Mouse (Mus musculus) hindbrain, embryonic 16.5 days (tissue): ENCODE data around the gene Lrguk. TPM values are rescaled to one million over a fixed set of nuclear protein-coding genes. Genes with fewer than 3 reads are reported as not detected.

Experiments
- ATAC-seq: fragments of 200-750 bp; cut with Nextera tagmentation; 2 replicates; pipeline ENCODE4 v1.8.0; 2017; ENCODE audit warnings: moderate TSS enrichment, moderate library complexity
- H3K27ac ChIP-seq: fragments of 300-500 bp; sonication (generic); 2 replicates; pipeline ENCODE4 v1.5.1; 2014; ENCODE audit warnings: low read depth, mild to moderate bottlenecking, control low read depth, low read length, moderate library complexity
- H3K27me3 ChIP-seq: fragments of 300-500 bp; sonication (generic); replicated peaks from 2 replicates; pipeline ENCODE4 v1.6.1; 2014; ENCODE audit warnings: low read length; ENCODE audit not compliant: control insufficient read depth, insufficient read depth
- H3K36me3 ChIP-seq: fragments of 300-500 bp; sonication (generic); 2 replicates; pipeline ENCODE4 v1.6.1; 2014; ENCODE audit warnings: mild to moderate bottlenecking, low read length, moderate library complexity, mixed read lengths; ENCODE audit not compliant: control insufficient read depth, insufficient read depth
- H3K4me1 ChIP-seq: fragments of 300-500 bp; sonication (generic); 2 replicates; pipeline ENCODE4 v1.6.1; 2014; ENCODE audit warnings: low read depth, low read length; ENCODE audit not compliant: control insufficient read depth, insufficient read depth
- H3K4me2 ChIP-seq: fragments of 300-500 bp; sonication (generic); 2 replicates; pipeline ENCODE4 v1.6.1; 2014; ENCODE audit warnings: mild to moderate bottlenecking, low read length, control low read depth, moderate library complexity
- H3K4me3 ChIP-seq: fragments of 300-500 bp; sonication (generic); 2 replicates; pipeline ENCODE4 v1.5.1; 2014; ENCODE audit warnings: mild to moderate bottlenecking, low read length, control low read depth, moderate library complexity
- H3K9ac ChIP-seq: fragments of 300-500 bp; sonication (generic); 2 replicates; pipeline ENCODE4 v1.6.1; 2014; ENCODE audit warnings: low read depth, mild to moderate bottlenecking, control low read depth, low read length, moderate library complexity
- H3K9me3 ChIP-seq: fragments of 300-500 bp; sonication (generic); 2 replicates; pipeline ENCODE4 v1.6.1; 2014; ENCODE audit warnings: mild to moderate bottlenecking, low read length, moderate library complexity; ENCODE audit not compliant: control insufficient read depth
- WGBS: fragments of 180-500 bp; shearing (Covaris S2); extraction: QIAGEN DNeasy Blood & Tissue Kit; methylation state at CpG from one replicate; pipeline ENCODE4 v1.1.7; 2014; 5-methylcytosine and 5-hydroxymethylcytosine counted together
- polyA plus RNA-seq: library from polyadenylated mRNA; unstranded; fragments of >200 nt; fragmentation: Nextera tagmentation; extraction: Ambion mirVana; gene quantifications from 2 replicates; pipeline ENCODE4 v1.2.1, GENCODE M21; 2015

Lrguk gene
- polyA plus RNA-seq, 1 experiment from 2014 or later, result 1.2 TPM

DNA sequence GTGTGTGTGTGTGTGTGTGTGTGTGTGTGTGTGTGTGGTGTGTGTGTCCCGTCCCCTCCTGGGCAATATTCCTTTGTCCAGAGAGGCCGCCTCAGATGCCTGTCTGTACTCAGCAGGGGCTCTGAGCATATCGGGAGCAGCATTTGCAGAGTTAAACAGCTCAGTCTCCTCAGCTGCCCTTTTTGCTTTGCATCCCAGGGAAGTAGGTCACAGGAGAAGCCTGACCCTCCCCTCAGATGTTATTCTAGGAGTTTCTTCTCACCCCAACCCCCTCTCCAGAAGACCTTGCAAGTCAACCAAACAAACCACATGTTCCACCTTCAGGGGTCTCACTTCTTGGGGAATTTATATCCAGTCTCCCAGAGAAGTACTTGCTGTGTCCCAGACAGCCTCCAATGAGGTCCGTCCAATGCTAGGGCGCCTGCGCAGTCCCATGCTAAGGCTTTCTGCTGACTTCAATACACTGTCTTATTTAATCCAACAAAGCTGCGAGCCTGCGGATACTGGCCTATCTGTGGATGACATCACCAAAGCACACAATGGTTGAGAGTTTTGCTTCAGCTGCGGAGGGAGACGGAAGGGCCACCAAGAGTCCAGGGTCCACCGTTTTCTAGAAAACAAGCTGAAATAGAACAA lies 17.4 kb downstream of the Lrguk start:
- Histone ChIP-seq H3K36me3 (no peaks in the 10 kb centered on the region), H3K4me1 (no peaks in the 10 kb centered on the region), H3K9ac (no peak overlapping the region), H3K9me3 (no peaks in the 10 kb centered on the region), H3K27ac (no peak overlapping the region), H3K27me3 (no peaks in the 10 kb centered on the region), H3K4me2 (no peak overlapping the region), H3K4me3 (no peak overlapping the region)
- 80% methylated on average over 10 of the region's 11 CpGs for WGBS
- no peak for ATAC-seq

DNA sequence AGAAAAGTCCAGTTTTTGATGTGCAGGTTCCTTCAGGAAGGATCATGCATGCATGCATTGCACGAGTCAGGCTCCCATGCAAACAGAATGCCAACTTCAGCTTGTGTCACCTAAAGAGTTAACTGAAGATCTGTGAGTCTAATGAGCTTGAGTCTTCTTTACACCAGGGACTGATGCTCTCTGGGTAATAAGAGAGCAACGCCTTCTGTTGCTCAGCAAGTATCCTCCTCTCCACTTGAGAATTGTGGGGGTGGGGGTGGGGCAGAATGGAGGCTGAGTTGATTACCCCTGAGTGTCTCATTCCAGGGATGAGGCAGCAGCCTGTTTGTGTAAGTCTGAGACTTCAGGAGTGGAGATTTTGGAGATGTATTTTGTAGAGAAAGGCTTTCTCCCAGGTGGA lies 20.2 kb downstream of the Lrguk start:
- H3K9me3 ChIP-seq, result no peaks in the 10 kb centered on the region
- ATAC-seq, result no peak
- WGBS, result 45% methylated on average over 2 of the region's 2 CpGs
- H3K4me1 ChIP-seq, result no peaks in the 10 kb centered on the region
- H3K27ac ChIP-seq, result no peak overlapping the region
- no peaks in the 10 kb centered on the region for H3K27me3 ChIP-seq
- no peak overlapping the region for H3K9ac ChIP-seq
- no peak overlapping the region for H3K4me2 ChIP-seq
- H3K36me3 ChIP-seq, result no peaks in the 10 kb centered on the region
- no peak overlapping the region for H3K4me3 ChIP-seq

DNA sequence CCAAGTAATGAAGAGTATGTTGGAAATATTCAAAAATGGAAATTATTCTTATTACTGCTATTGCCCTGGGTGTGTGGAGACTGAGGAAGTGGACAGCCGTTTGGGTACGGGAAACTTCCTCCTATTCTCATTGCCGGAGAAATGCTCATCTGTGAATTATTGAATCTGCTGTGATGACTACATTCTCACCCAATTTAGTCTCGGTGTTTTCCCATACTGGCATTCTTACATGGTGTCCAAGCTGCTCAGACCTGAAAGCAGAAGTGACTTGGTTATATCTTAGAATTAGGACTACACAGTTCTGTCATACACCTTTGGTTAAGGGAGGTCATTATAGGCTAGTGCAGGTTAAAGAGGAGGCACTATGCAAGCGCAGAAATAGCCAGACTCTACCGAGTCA lies 30.5 kb downstream of the Lrguk start:
- Histone ChIP-seq H3K27me3 (no peaks in the 10 kb centered on the region), H3K36me3 (no peaks in the 10 kb centered on the region), H3K4me3 (no peak overlapping the region), H3K27ac (no peak overlapping the region), H3K4me1 (no peaks in the 10 kb centered on the region), H3K4me2 (no peak overlapping the region), H3K9ac (no peak overlapping the region), H3K9me3 (no peaks in the 10 kb centered on the region)
- ATAC-seq, result no peak
- WGBS, result 93% methylated on average over 6 of the region's 6 CpGs

DNA sequence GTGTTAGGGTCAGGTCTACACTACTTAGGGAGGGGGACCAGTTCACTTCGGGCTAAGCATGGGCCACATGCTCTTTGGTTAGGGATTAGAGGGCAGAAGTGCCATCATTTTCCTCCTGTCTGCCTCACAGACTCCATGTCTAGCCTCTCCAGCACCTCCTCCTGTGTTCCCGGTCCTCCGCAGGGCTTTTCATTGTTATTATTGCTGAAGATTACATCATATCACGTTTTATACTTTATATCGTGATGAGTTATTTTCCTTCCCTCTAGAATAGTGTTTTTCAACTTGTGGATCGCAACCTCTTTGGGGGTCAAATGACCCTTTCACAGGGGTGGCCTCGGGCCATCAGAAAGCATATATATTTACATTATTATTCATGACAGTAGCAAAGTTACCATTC lies 37.5 kb downstream of the Lrguk start:
- Histone ChIP-seq H3K4me1 (no peaks in the 10 kb centered on the region), H3K27me3 (no peaks in the 10 kb centered on the region), H3K4me3 (no peak overlapping the region), H3K27ac (no peak overlapping the region), H3K4me2 (no peak overlapping the region), H3K36me3 (no peaks in the 10 kb centered on the region), H3K9me3 (no peaks in the 10 kb centered on the region), H3K9ac (no peak overlapping the region)
- no peak for ATAC-seq
- WGBS, result 96% methylated on average over 7 of the region's 7 CpGs

GRCm38 (mm10) chr6:34067271-34067670 lies 38.0 kb downstream of the Lrguk start:
- no peak for ATAC-seq
- Histone ChIP-seq H3K36me3 (no peaks in the 10 kb centered on the region), H3K4me3 (no peak overlapping the region), H3K4me2 (no peak overlapping the region), H3K27me3 (no peaks in the 10 kb centered on the region), H3K27ac (no peak overlapping the region), H3K9me3 (no peaks in the 10 kb centered on the region), H3K9ac (no peak overlapping the region), H3K4me1 (no peaks in the 10 kb centered on the region)
- 96% methylated on average over 8 of the region's 8 CpGs for WGBS

DNA sequence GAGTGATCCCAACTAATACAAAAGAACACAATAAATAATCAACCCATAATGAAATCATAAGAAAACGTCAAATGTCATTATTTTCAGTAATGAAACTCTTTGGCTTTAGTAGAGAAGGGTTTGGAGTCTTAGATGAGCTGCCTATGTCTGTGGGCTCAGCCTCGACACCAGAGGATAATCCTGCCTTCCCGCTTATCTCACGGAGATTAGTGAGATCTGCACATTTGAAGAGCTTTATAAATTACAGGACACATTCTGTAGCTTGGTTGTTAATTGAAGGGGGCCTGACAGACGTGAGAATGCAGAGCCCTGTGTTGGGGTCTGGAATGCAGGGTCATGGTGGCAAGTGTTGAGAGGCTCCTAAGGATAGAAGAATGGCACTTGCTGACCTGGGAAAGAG lies 42.7 kb downstream of the Lrguk start:
- H3K9ac ChIP-seq, result no peak overlapping the region
- no peak overlapping the region for H3K4me2 ChIP-seq
- no peaks in the 10 kb centered on the region for H3K4me1 ChIP-seq
- 59% methylated on average over 5 of the region's 5 CpGs for WGBS
- H3K4me3 ChIP-seq, result no peak overlapping the region
- no peak overlapping the region for H3K27ac ChIP-seq
- H3K36me3 ChIP-seq, result no peaks in the 10 kb centered on the region
- no peaks in the 10 kb centered on the region for H3K9me3 ChIP-seq
- no peak for ATAC-seq
- no peaks in the 10 kb centered on the region for H3K27me3 ChIP-seq

- 89% methylated on average over 3 of the region's 3 CpGs for WGBS
Observed at GRCm38 (mm10) chr6:34073931-34074442, 44.7 kb downstream of the Lrguk start.

GRCm38 (mm10) chr6:34075520-34075919 lies 46.3 kb downstream of the Lrguk start:
- no peak for ATAC-seq
- Histone ChIP-seq H3K36me3 (no peaks in the 10 kb centered on the region), H3K27ac (no peak overlapping the region), H3K4me1 (no peaks in the 10 kb centered on the region), H3K4me3 (no peak overlapping the region), H3K4me2 (no peak overlapping the region), H3K9me3 (no peaks in the 10 kb centered on the region), H3K27me3 (no peaks in the 10 kb centered on the region), H3K9ac (no peak overlapping the region)
- WGBS, result 75% methylated on average over 11 of the region's 11 CpGs

More at GRCm38 (mm10) chr6:34073931-34074442, 44.7 kb downstream of the Lrguk start:
- no peak overlapping the region for H3K4me3 ChIP-seq
- H3K27me3 ChIP-seq, result no peaks in the 10 kb centered on the region
- no peaks in the 10 kb centered on the region for H3K4me1 ChIP-seq
- no peak overlapping the region for H3K9ac ChIP-seq
- no peaks in the 10 kb centered on the region for H3K9me3 ChIP-seq
- H3K36me3 ChIP-seq, result no peaks in the 10 kb centered on the region
- ATAC-seq, result no peak
- H3K27ac ChIP-seq, result no peak overlapping the region
- H3K4me2 ChIP-seq, result no peak overlapping the region

GRCm38 (mm10) chr6:34083471-34083870 lies 54.2 kb downstream of the Lrguk start:
- Histone ChIP-seq H3K9ac (no peak overlapping the region), H3K27ac (no peak overlapping the region), H3K27me3 (no peaks in the 10 kb centered on the region), H3K4me2 (no peak overlapping the region), H3K9me3 (no peaks in the 10 kb centered on the region), H3K4me1 (no peaks in the 10 kb centered on the region), H3K36me3 (no peaks in the 10 kb centered on the region), H3K4me3 (no peak overlapping the region)
- no peak for ATAC-seq
- WGBS, result 94% methylated on average over 5 of the region's 5 CpGs
